ENCODE assay signal across 1 mouse cellular context in genomic region chr7:101896104-101897066, GRCm38 (mm10).
TF ChIP-seq lines count a peak whose summit lies in the region.

No protein-coding gene starts in this region.

TF ChIP-seq in MEL, 35 proteins besides CTCF, POLR2A, EP300 and RAD21:
- TF ChIP-seq ZNF384 (IDR thresholded peaks at IDR 0.05; ENCODE audit: low read depth, low read length) (peak; percentile 87), UBTF (IDR thresholded peaks at IDR 0.05; ENCODE audit: borderline replicate concordance, insufficient read depth, low read depth, low read length) (no peak), ZMIZ1 (IDR thresholded peaks at IDR 0.05; ENCODE audit: low read depth, low read length) (peak; percentile 90), CHD1 (IDR thresholded peaks at IDR 0.05; ENCODE audit: low read depth, low read length) (0 out of 2 replicates have a peak, but pooled peaks have one; percentile 49), GATA1 (IDR thresholded peaks at IDR 0.05; ENCODE audit: low read depth, low read length) (peak; percentile 65), SIN3A (IDR thresholded peaks at IDR 0.05; ENCODE audit: low read length) (peak; percentile 87), E2F4 (IDR thresholded peaks at IDR 0.05; ENCODE audit: borderline replicate concordance, low read depth, low read length) (peak; percentile 93), KAT2A (conservative IDR thresholded peaks at IDR 0.05; ENCODE audit: low read depth, low read length) (peak; percentile 79; the same call in 1 of the 2 replicates), ETS1 (IDR thresholded peaks at IDR 0.05; ENCODE audit: low read depth, low read length) (0 out of 2 replicates have a peak, but pooled peaks have one; percentile 26), CHD2 (IDR thresholded peaks at IDR 0.05; ENCODE audit: low read length) (peak; percentile 65), JUND (IDR thresholded peaks at IDR 0.05; ENCODE audit: low read depth, low read length) (no peak), BHLHE40 (IDR thresholded peaks at IDR 0.05; ENCODE audit: borderline replicate concordance, low read depth, low read length) (no peak), NRF1 (IDR thresholded peaks at IDR 0.05; ENCODE audit: insufficient read depth, low read depth, low read length, poor library complexity, severe bottlenecking) (peak; percentile 94), USF2 (IDR thresholded peaks at IDR 0.05; ENCODE audit: borderline replicate concordance in 1 of 2, insufficient read depth in 1 of 2, low read depth in 1 of 2, low read length in 2 of 2) (no peak), TCF12 (IDR thresholded peaks at IDR 0.05; ENCODE audit: low read depth, low read length) (peak; percentile 40), MYC (IDR thresholded peaks at IDR 0.05; ENCODE audit: low read depth, low read length) (peak; percentile 99), TBP (IDR thresholded peaks at IDR 0.05; ENCODE audit: low read depth, low read length) (peak; percentile 86), MAFK (IDR thresholded peaks at IDR 0.05; ENCODE audit: borderline replicate concordance, low read depth, low read length) (no peak), NELFE (IDR thresholded peaks at IDR 0.05; ENCODE audit: low read depth, low read length) (peak; percentile 82), MXI1 (IDR thresholded peaks at IDR 0.05; ENCODE audit: low read depth, low read length) (peak; percentile 97), ELF1 (IDR thresholded peaks at IDR 0.05; ENCODE audit: low read depth, low read length) (peak; percentile 84), USF1 (IDR thresholded peaks at IDR 0.05; ENCODE audit: low read depth, low read length) (peak; percentile 56), POLR2AphosphoS5 (IDR thresholded peaks at IDR 0.05; ENCODE audit: borderline replicate concordance, low read depth, low read length) (no peak), MAZ (IDR thresholded peaks at IDR 0.05; ENCODE audit: low read depth, low read length) (peak; percentile 74; the same call in 1 of the 2 replicates), HCFC1 (IDR thresholded peaks at IDR 0.05; ENCODE audit: low read depth, low read length) (peak; percentile 89), SMC3 (IDR thresholded peaks at IDR 0.05; ENCODE audit: low read depth, low read length) (no peak), ZC3H11A (IDR thresholded peaks at IDR 0.05; ENCODE audit: low read depth, low read length) (no peak), RCOR1 (IDR thresholded peaks at IDR 0.05; ENCODE audit: low read depth, low read length) (0 out of 2 replicates have a peak, but pooled peaks have one; percentile 3), MAX (IDR thresholded peaks at IDR 0.05; ENCODE audit: low read length) (peak; percentile 96), POLR2AphosphoS2 (IDR thresholded peaks at IDR 0.05; ENCODE audit: low read length) (peak; percentile 49; the same call in 1 of the 2 replicates), TAL1 (IDR thresholded peaks at IDR 0.05; ENCODE audit: low read length) (no peak), MYB (IDR thresholded peaks at IDR 0.05; ENCODE audit: low read depth, low read length) (no peak), GABPA (IDR thresholded peaks at IDR 0.05; ENCODE audit: low read depth, low read length) (no peak), ZKSCAN1 (IDR thresholded peaks at IDR 0.05; ENCODE audit: low read depth, low read length) (no peak), MEF2A (IDR thresholded peaks at IDR 0.05; ENCODE audit: extremely low read depth, insufficient replicate concordance, low read depth, low read length, poor library complexity, severe bottlenecking) (no peak)
